Mouse (Mus musculus) kidney, postnatal 25 days (tissue): ENCODE measurements around the gene Hist1h2ak.
"Not testable (repeated sequence)": the region's sequence is repeated elsewhere in the genome, so short reads cannot be mapped to it uniquely, and the experiment has no call there.

Experiments
- DNase-seq, 2 experiments: peaks; one replicate each; pipeline ENCODE4 v3.0.0; 2021; ENCODE audit warnings: mixed read lengths in 2 of 2

Hist1h2ak gene

DNA sequence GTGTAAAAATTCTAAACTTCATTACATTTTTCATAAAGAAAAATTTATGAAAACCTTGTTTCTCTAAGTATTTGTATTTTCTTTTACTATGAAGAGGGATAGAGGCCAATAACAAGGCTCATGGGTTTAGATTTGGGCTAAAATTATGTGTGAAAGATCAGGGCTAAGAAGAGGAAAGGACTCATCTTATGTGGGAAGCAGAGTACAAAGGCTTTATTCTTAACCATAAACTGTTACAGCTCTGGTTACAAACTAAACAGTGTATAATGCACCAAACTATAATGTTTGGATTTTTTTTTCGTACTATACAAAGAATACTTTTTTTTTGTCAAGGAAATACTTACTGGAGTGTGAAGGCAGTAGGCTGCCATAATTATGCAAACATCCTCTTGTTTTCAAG is 2.1 kb upstream of the Hist1h2ak start:
- no peak for DNase-seq

DNA sequence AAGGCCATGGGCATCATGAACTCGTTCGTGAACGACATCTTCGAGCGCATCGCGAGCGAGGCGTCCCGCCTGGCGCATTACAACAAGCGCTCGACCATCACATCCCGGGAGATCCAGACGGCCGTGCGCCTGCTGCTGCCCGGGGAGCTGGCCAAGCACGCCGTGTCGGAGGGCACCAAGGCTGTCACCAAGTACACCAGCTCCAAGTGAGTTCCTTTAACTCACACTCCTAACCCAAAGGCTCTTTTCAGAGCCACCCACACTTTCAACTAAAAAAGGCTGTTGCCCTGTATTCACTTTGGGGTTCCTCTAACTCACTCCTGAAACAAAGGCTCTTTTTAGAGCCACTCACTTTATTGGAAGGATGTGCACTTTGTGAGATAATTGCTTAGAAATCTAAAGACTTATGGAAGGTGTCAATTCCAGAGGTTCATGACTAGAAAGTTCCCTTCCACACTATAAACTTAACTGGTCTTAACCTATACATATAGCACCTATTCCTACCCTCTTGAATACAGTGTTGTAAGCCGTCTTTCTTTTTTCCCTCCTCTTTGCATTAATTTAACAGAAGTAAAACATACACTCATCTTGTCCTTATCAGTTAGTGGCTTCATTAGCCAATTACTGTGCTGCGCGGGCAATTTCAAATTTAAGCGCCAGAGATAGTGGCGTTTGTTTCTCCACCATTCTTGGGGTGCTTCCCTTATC is 821 bp upstream of the Hist1h2ak start:
- DNase-seq = not testable (repeated sequence)

DNA sequence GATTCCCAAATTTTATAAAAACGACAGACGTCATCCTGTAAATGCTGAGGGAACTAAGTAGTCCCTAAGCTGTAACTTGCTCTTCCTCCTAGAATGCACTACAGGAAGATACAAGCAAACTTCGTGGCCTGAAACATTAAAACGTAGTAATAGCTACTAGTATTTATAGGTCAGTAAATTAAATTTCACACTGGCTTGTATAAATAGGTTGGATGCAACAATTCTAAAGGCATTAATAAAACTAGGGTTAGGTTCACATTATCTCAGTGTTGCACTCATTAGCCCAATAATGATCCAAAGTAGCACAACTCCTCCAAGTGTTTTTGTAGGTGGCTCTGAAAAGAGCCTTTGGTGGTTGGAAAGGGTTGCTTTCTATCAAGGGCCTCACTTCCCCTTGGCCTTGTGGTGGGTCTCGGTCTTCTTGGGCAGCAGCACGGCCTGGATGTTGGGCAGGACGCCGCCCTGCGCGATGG is 540 bp downstream of the Hist1h2ak start:
- DNase-seq = no peak

DNA sequence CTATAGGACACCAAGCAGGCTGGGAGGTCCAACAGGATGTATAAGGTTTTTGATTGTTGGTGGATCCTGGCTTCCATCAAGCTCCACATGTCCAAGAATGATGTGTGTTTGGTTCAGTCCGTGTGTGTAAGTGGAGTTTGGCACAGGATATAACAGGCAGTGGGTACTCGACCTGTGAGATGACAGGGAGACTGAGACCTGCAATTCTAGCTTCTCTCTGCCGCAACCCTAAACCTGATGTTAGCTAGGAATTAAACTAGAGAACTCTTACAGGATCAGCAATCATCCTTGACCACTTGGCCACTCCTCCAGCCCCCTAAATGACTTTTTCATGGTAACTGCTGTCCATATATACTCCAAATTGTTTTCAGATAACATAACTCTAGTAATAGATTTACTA is 1.3 kb downstream of the Hist1h2ak start:
- DNase-seq = no peak

DNA sequence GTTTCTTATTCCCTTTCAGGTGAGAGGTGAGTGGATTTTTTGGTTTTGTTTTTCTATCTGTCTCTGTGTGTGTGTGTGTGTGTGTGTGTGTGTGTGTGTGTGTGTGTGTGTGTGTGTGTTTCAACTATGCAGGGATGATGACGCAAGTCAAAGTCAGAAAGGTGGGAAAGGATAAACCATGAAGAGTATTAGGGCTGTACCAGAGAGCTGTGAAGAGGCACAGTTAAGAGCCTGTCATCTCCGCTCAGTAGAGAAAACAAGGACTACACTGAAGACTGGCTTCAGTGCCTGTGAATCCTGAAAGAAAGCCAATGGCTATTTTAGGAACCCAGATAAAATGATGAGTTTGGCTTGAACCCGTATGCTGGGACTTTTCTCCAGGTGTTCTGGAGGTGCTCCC is 1.8 kb downstream of the Hist1h2ak start:
- no peak for DNase-seq

- DNase-seq = no peak
Measured at GRCm38 (mm10) chr13:21751417-21751816, 2.2 kb downstream of the Hist1h2ak start.

- DNase-seq = peak; percentile 83 to 91
Measured at GRCm38 (mm10) chr13:21750159-21751017, 3.2 kb downstream of the Hist1h2ak start, which contains the start of gene Hist1h4k. Gene Hist1h4k (minus strand): TSS chr13:21750505.

DNA sequence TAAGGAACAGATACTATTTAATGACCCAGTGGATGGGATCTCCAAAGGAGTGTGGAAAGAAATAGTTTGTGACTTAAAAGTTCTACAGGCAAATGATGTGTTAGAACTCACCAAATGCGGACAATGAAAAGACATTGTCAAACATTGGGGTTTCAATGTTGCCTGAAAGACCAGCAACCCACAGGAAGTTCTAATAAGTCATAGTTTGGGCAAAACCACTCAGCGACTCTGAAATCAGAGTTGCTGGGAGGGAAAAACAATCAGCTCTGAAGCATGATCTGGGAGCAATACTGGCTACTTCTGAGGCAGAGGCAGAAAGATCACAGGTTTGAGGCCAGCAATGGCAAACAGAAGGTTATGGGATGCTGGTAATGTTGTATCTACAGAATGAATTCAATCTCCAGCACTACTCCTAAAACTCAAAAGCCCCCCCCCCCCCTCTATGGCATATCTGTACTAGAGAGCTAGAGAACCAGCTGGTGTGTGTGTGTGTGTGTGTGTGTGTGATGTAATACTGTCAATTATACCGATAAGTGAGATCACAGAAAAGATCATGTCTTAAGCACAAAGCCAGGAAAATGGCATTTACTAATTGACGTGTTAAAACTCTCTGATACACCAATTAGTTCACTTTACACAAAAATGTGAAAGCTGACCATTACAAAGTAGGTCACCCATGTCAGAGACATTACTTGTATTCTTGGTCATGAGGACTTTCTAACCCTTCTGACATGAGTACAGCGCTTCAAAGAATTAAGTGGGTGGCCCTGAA is 4.1 kb downstream of the Hist1h2ak start:
- DNase-seq = no peak

DNA sequence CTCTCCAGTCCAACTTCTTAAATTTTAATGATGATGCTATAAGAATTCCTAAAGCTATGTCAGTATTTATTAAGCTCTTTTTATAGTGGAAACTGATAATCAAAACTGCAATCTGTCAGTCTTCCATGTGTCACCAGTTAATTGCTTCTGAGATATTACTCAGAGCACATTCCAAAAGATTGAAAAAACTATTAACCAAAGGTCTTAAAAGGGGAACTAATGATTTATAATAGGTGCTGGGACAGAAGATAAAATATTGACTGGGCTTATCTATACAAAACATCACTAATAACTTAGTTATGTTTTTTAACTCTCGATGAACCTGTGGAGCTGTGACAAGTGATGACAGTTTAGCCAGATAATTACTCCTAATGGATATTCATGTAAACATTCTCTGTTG is 8.6 kb downstream of the Hist1h2ak start:
- no peak for DNase-seq

- peak; percentile 70 to 78 for DNase-seq
Measured at GRCm38 (mm10) chr13:21734906-21735767, 18.5 kb downstream of the Hist1h2ak start, which contains the start of gene Hist1h4j. Gene Hist1h4j (plus strand): TSS chr13:21735064.

GRCm38 (mm10) chr13:21734010-21734905 is 19.4 kb downstream of the Hist1h2ak start:
- DNase-seq = peak; percentile 74 to 81

DNA sequence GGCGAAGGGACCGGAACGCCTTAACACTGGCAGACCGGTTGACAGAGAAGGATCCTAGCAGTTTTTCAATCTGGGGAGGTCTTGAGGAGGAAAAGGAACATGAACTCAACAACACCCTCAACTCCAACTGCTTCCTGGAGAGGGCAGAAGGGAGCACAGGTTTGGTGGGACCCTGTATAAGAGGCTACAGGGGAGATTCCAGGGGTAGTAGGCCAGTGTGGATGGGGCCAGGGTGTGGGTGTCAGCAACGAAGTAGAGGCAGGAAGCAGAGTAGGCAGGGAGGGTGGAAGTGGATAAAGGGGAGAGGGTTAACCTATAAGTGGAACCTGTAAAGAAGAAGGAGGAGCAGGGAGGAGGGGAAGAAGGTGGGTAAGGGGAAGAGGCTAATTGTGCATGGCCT is 20.2 kb downstream of the Hist1h2ak start:
- no peak for DNase-seq

DNA sequence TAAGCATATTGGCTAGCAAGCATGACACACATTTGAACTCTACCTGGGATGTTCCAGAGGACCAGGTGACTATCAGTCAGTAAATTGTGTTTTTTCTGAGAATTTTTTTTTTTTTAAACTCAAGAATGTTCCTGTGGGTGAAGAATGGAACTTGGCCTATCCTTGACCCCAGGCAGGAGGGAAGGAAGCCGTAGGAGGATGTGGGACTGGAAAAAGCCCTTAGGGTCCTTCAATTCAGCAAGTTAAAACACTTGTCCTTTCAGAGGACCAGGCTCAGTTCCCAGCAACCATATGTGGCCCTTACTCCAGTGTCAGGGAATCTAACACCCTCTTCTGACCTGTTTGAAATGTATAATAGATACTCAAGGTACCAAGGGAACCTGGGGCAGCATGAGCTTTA is 24.1 kb downstream of the Hist1h2ak start:
- no peak for DNase-seq

GRCm38 (mm10) chr13:21727948-21728572 is 25.6 kb downstream of the Hist1h2ak start:
- no peak for DNase-seq

- no peak for DNase-seq
Measured at GRCm38 (mm10) chr13:21722993-21723836, 30.4 kb downstream of the Hist1h2ak start.

DNA sequence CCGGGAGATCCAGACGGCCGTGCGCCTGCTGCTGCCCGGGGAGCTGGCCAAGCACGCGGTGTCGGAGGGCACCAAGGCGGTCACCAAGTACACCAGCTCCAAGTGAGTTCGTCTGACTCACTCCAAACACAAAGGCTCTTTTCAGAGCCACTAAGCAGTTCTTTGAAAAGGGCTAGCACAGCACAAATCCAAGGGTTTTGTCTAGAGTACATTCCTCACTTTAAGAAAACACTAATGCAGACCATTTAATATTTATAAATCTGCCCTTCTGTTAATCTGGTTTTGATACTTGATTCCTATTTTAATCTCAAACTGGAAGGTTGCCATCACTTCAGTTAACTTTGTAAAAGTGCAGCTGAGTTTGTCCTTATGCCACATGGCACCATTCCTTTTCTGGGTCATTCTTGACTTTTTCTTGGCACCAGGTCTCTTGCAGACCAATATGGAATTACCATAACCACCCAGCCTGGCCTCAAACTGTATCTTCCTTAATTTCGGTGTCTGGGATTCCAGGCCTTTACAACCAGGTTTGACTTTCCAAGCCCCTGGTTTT is 31.2 kb downstream of the Hist1h2ak start:
- no peak for DNase-seq

DNA sequence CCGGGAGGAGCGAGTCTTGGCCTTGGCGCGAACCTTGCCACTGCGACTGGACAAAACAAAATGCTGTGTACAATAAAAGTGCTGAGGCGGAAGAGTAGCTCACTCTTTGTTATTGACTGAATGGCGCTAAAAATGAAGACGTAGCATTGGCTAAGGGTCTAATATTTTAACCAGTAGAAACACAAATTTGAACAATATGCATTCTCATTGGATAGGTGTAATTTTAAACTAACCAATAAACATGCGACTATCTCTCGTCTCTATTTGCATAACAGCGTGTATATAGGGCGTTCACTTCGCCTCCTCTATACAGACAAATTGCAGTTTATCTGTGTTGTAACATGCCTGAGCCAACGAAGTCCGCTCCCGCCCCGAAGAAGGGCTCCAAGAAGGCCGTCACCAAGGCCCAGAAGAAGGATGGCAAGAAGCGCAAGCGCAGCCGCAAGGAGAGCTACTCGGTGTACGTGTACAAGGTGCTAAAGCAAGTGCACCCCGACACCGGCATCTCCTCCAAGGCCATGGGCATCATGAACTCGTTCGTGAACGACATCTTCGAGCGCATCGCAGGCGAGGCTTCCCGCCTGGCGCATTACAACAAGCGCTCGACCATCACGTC is 31.8 kb downstream of the Hist1h2ak start, which contains the start of gene Hist1h2bm:
Hist1h2bm (plus strand) TSS at position 288 of the 616 bp plus-strand sequence.
- DNase-seq = peak; percentile 52 to 58

DNA sequence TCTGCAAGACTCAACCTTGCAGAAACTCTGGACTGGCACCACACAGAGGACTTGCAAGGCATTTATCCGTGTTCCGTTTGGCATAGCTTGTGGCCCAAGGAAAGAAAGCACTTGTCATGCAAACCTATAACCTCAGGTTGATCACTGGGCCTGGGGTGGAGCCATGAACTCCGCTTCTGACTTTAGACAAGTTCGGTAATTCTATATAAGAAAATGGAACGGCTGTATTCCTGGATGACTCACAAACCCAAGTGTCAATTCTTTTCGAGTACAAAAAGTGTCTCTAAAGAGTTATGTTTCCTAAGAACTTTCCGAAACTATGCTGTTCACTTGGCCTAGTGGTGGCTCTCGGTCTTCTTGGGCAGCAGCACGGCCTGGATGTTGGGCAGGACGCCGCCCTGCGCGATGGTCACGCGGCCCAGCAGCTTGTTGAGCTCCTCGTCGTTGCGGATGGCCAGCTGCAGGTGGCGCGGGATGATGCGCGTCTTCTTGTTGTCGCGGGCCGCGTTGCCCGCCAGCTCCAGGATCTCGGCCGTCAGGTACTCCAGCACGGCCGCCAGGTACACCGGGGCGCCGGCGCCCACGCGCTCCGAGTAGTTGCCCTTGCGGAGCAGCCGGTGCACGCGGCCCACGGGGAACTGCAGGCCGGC is 32.4 kb downstream of the Hist1h2ak start:
- not testable (repeated sequence) for DNase-seq
